Mouse (Mus musculus): ENCODE results near the gene Dgka. TPM values are rescaled to one million over a fixed set of nuclear protein-coding genes. Genes with fewer than 3 reads are reported as not detected.
A peak's percentile ranks its signal among the peaks of the same experiment; 100 is the strongest.

The Dgka gene
- total and polyA plus RNA-seq, 2 experiments from 2014 or later, result 4.8 to 7.2 TPM

GRCm38 (mm10) chr10:128746972-128747645, 2.5 kb upstream of the Dgka start:
- WGBS, result 45% methylated on average over 8 of the region's 9 CpGs

DNA sequence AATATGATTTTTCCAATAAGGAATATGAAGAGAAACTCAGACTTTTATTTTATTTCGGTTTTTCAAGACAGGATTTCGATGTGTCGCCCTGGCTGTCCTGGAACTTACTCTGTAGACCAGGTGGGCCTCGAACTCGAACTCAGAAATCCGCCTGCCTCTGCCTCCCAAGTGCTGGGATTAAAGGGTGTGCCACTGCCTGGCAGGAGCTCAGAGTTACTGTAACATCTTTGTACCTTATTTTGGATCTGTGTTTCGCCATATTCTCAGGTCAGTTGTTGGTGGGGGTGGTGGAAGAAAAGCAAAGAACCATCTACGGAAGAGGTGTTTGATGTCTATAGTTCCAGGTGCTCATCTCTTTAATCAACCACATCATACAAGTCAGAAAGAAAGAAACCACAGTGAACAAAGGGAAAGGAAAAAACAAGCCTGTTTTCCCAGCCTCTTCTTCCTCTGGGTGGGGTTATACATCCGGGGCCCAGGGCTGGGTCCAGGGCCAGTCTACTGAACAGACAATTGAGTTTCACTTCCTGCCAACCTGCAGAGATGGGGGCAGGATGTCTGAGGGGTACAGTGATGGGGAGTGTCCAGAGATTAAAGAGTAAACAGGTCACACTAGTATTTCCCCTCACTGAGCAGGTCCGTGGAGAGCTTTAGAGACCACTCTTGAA, 1.4 kb upstream of the Dgka start:
- H3K4me3 ChIP-seq (ENCODE audit: low read depth, low read length), result no peak overlapping the region
- H3K36me3 ChIP-seq (ENCODE audit: insufficient read depth), result no peaks in the 10 kb centered on the region
- DNase-seq (no peak), ATAC-seq (no peak)
- H3K4me2 ChIP-seq (ENCODE audit: low read depth), result no peak overlapping the region
- H3K27me3 ChIP-seq (ENCODE audit: insufficient read depth, low read length), result peaks cover 15% of the 10 kb centered on the region; the same call in 1 of the 2 replicates
- H3K9me3 ChIP-seq (ENCODE audit: low read length), result no peaks in the 10 kb centered on the region
- no peak overlapping the region for H3K9ac ChIP-seq
- H3K4me1 ChIP-seq (ENCODE audit: insufficient read depth), result peaks cover 16% of the 10 kb centered on the region
- H3K27ac ChIP-seq (ENCODE audit: low read depth, low read length), result no peak overlapping the region
- no peak for TF ChIP-seq CTCF (IDR thresholded peaks at IDR 0.05; ENCODE audit: low read depth)
- WGBS, result 94% methylated on average over 10 of the region's 10 CpGs

More at GRCm38 (mm10) chr10:128746972-128747645, 2.5 kb upstream of the Dgka start:
- no peaks in the 10 kb centered on the region for H3K9me3 ChIP-seq (ENCODE audit: low read length)
- H3K4me2 ChIP-seq (ENCODE audit: low read depth), result peak overlapping the region; percentile 91
- H3K4me3 ChIP-seq (ENCODE audit: low read depth, low read length), result peak overlapping the region; percentile 79
- peak overlapping the region; percentile 83 for H3K9ac ChIP-seq
- H3K27ac ChIP-seq (ENCODE audit: low read depth, low read length), result peak overlapping the region; percentile 94
- DNase-seq, result no peak
- H3K36me3 ChIP-seq (ENCODE audit: insufficient read depth), result no peaks in the 10 kb centered on the region
- no peak for ATAC-seq
- H3K4me1 ChIP-seq (ENCODE audit: insufficient read depth), result peaks cover 16% of the 10 kb centered on the region
- H3K27me3 ChIP-seq (ENCODE audit: insufficient read depth, low read length), result peaks cover 14% of the 10 kb centered on the region; the same call in 1 of the 2 replicates
- no peak for TF ChIP-seq CTCF (IDR thresholded peaks at IDR 0.05; ENCODE audit: low read depth)

- DNase-seq, result no peak
- Histone ChIP-seq H3K4me1 (ENCODE audit: insufficient read depth) (peaks cover 13% of the 10 kb centered on the region), H3K27ac (ENCODE audit: low read depth, low read length) (no peak overlapping the region), H3K27me3 (ENCODE audit: insufficient read depth, low read length) (peaks cover 15% of the 10 kb centered on the region; the same call in 1 of the 2 replicates), H3K9ac (peak overlapping the region; percentile 60), H3K4me2 (ENCODE audit: low read depth) (peak overlapping the region; percentile 97), H3K9me3 (ENCODE audit: low read length) (no peaks in the 10 kb centered on the region), H3K36me3 (ENCODE audit: insufficient read depth) (no peaks in the 10 kb centered on the region), H3K4me3 (ENCODE audit: low read depth, low read length) (peak overlapping the region; percentile 54)
- WGBS, result 18% methylated on average over 8 of the region's 8 CpGs
- no peak for ATAC-seq
- no peak for TF ChIP-seq CTCF (IDR thresholded peaks at IDR 0.05; ENCODE audit: low read depth)
Observed at GRCm38 (mm10) chr10:128744211-128744610, 444 bp downstream of the Dgka start.

DNA sequence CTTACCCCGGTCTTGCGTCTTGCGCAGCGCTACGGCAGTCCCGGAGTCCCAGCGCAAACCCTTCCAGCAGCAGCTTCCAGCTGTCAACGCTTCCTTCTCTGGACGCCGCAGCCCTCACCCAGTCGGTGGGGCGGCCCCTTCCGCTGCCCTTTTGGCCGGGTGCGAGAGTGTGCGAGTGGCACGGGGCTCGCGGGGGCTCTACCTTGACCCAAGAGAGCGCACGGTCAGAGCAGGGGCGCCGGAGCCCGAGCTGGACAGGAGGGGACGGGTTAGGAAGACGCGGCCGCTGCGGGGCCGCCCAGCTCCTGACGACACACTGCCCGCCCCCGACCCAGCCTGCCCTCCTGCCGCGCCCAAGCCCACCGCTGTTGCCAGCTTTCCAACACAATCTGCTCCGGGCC, 864 bp downstream of the Dgka start:
- no peak for TF ChIP-seq CTCF (IDR thresholded peaks at IDR 0.05; ENCODE audit: low read depth)
- no peaks in the 10 kb centered on the region for H3K9me3 ChIP-seq (ENCODE audit: low read length)
- peaks cover 15% of the 10 kb centered on the region; the same call in 1 of the 2 replicates for H3K27me3 ChIP-seq (ENCODE audit: insufficient read depth, low read length)
- ATAC-seq (no peak), DNase-seq (peak; percentile 27)
- H3K4me2 ChIP-seq (ENCODE audit: low read depth), result peak overlapping the region; percentile 97
- H3K4me1 ChIP-seq (ENCODE audit: insufficient read depth), result peaks cover 12% of the 10 kb centered on the region
- H3K36me3 ChIP-seq (ENCODE audit: insufficient read depth), result no peaks in the 10 kb centered on the region
- H3K9ac ChIP-seq, result peak overlapping the region; percentile 60
- H3K27ac ChIP-seq (ENCODE audit: low read depth, low read length), result no peak overlapping the region
- 5% methylated on average over 34 of the region's 37 CpGs for WGBS
- H3K4me3 ChIP-seq (ENCODE audit: low read depth, low read length), result peak overlapping the region; percentile 54

DNA sequence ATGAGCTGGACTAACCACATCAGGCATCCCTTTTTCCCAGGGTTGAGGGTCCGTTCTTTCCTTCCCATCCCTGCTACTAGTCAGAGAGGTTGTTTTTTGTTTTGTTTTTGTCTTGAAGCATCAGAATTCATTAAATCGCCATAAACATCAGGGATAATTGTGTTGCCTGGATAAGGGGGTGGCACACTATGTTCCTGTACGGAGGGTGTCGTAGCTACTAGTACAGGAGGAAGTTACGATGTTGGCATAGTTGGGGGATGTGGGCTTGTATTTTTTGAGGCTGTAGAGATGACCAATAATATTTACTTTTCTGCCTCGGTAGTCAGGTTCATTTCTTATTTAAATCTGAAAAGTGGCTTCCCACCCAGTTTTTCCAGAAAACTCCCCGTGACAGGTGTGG, 1.4 kb downstream of the Dgka start:
- peaks cover 15% of the 10 kb centered on the region; the same call in 1 of the 2 replicates for H3K27me3 ChIP-seq (ENCODE audit: insufficient read depth, low read length)
- no peaks in the 10 kb centered on the region for H3K9me3 ChIP-seq (ENCODE audit: low read length)
- WGBS, result 9% methylated on average over 7 of the region's 7 CpGs
- H3K4me3 ChIP-seq (ENCODE audit: low read depth, low read length), result peak overlapping the region; percentile 54
- peak overlapping the region; percentile 60 for H3K9ac ChIP-seq
- H3K4me1 ChIP-seq (ENCODE audit: insufficient read depth), result peaks cover 12% of the 10 kb centered on the region
- no peak for TF ChIP-seq CTCF (IDR thresholded peaks at IDR 0.05; ENCODE audit: low read depth)
- ATAC-seq (no peak), DNase-seq (no peak)
- peak overlapping the region; percentile 97 for H3K4me2 ChIP-seq (ENCODE audit: low read depth)
- no peak overlapping the region for H3K27ac ChIP-seq (ENCODE audit: low read depth, low read length)
- H3K36me3 ChIP-seq (ENCODE audit: insufficient read depth), result no peaks in the 10 kb centered on the region

- Histone ChIP-seq H3K36me3 (ENCODE audit: insufficient read depth) (no peaks in the 10 kb centered on the region), H3K27me3 (ENCODE audit: insufficient read depth, low read length) (peaks cover 15% of the 10 kb centered on the region; the same call in 1 of the 2 replicates), H3K4me2 (ENCODE audit: low read depth) (peak overlapping the region; percentile 97; the same call in 1 of the 2 replicates), H3K9me3 (ENCODE audit: low read length) (no peaks in the 10 kb centered on the region), H3K9ac (no peak overlapping the region), H3K27ac (ENCODE audit: low read depth, low read length) (no peak overlapping the region), H3K4me1 (ENCODE audit: insufficient read depth) (peaks cover 12% of the 10 kb centered on the region), H3K4me3 (ENCODE audit: low read depth, low read length) (no peak overlapping the region)
- WGBS, result 38% methylated on average over 4 of the region's 4 CpGs
- DNase-seq, result no peak
- no peak for ATAC-seq
- TF ChIP-seq CTCF (IDR thresholded peaks at IDR 0.05; ENCODE audit: low read depth), result no peak
Observed at GRCm38 (mm10) chr10:128742616-128743015, 2.0 kb downstream of the Dgka start.

- Histone ChIP-seq H3K36me3 (ENCODE audit: insufficient read depth) (no peaks in the 10 kb centered on the region), H3K4me2 (ENCODE audit: low read depth) (no peak overlapping the region), H3K9ac (no peak overlapping the region), H3K27ac (ENCODE audit: low read depth, low read length) (no peak overlapping the region), H3K4me1 (ENCODE audit: insufficient read depth) (peaks cover 8% of the 10 kb centered on the region; the same call in 1 of the 2 replicates), H3K9me3 (ENCODE audit: low read length) (no peaks in the 10 kb centered on the region), H3K4me3 (ENCODE audit: low read depth, low read length) (no peak overlapping the region), H3K27me3 (ENCODE audit: insufficient read depth, low read length) (peaks cover 15% of the 10 kb centered on the region; the same call in 1 of the 2 replicates)
- no peak for TF ChIP-seq CTCF (IDR thresholded peaks at IDR 0.05; ENCODE audit: low read depth)
- 86% methylated on average over 2 of the region's 2 CpGs for WGBS
- ATAC-seq (no peak), DNase-seq (no peak)
Observed at GRCm38 (mm10) chr10:128740296-128740695, 4.4 kb downstream of the Dgka start.

All from forebrain, postnatal 0 days (tissue).